Mouse (Mus musculus) stomach, postnatal 0 days (tissue): ENCODE results near the gene Map2k1. TPM values are rescaled to one million over a fixed set of nuclear protein-coding genes. Genes with fewer than 3 reads are reported as not detected.
A peak's percentile ranks its signal among the peaks of the same experiment; 100 is the strongest.
"Not testable (repeated sequence)": the region's sequence is repeated elsewhere in the genome, so short reads cannot be mapped to it uniquely, and the experiment has no call there.

Source experiments
- ATAC-seq: fragments of 200-750 bp; cut with Nextera tagmentation; 2 replicates; pipeline ENCODE4 v1.8.0; 2017; ENCODE audit not compliant: low FRiP score, low TSS enrichment
- DNase-seq: peaks from one replicate; pipeline ENCODE4 v3.0.0-alpha.2; 2016; ENCODE audit warnings: low spot score
- H3K27ac ChIP-seq: fragments of 300-500 bp; sonication (generic); replicated peaks from 2 replicates; pipeline ENCODE4 v1.5.1; 2014; ENCODE audit warnings: mild to moderate bottlenecking, control low read depth
- H3K27me3 ChIP-seq: fragments of 300-500 bp; sonication (generic); 2 replicates; pipeline ENCODE4 v1.6.1; 2014; ENCODE audit warnings: low read length; ENCODE audit not compliant: control insufficient read depth, insufficient read depth
- H3K36me3 ChIP-seq: fragments of 300-500 bp; sonication (generic); 2 replicates; pipeline ENCODE4 v1.6.1; 2014; ENCODE audit warnings: low read length, mixed read lengths; ENCODE audit not compliant: control insufficient read depth, insufficient read depth
- H3K4me1 ChIP-seq: fragments of 300-500 bp; sonication (generic); replicated peaks from 2 replicates; pipeline ENCODE4 v1.6.1; 2014; ENCODE audit warnings: antibody characterized with exemption; ENCODE audit not compliant: control insufficient read depth, insufficient read depth
- H3K4me2 ChIP-seq: fragments of 300-500 bp; sonication (generic); replicated peaks from 2 replicates; pipeline ENCODE4 v1.6.1; 2014; ENCODE audit warnings: low read depth, mild to moderate bottlenecking, control low read depth, moderate library complexity
- H3K4me3 ChIP-seq: fragments of 300-500 bp; sonication (generic); 2 replicates; pipeline ENCODE4 v1.5.1; 2014; ENCODE audit warnings: low read depth, low read length, control low read depth
- H3K9ac ChIP-seq: fragments of 300-500 bp; sonication (generic); 2 replicates; pipeline ENCODE4 v1.6.1; 2014; ENCODE audit warnings: mild to moderate bottlenecking, low read length, control low read depth, mixed read lengths
- H3K9me3 ChIP-seq: fragments of 300-500 bp; sonication (generic); 2 replicates; pipeline ENCODE4 v1.6.1; 2016; ENCODE audit warnings: low read length; ENCODE audit not compliant: control insufficient read depth
- CTCF ChIP-seq: IDR thresholded peaks from 2 replicates; pipeline ENCODE4 v1.5.1; 2016; ENCODE audit warnings: antibody characterized with exemption, low read depth, mild to moderate bottlenecking, moderate library complexity
- EP300 ChIP-seq: optimal IDR thresholded peaks from 2 replicates; pipeline ENCODE3; 2016; ENCODE audit warnings: antibody characterized with exemption
- WGBS: fragments of 180-500 bp; shearing (Covaris S2); extraction: QIAGEN DNeasy Blood & Tissue Kit; methylation state at CpG from one replicate; pipeline ENCODE4 v1.1.7; 2014; 5-methylcytosine and 5-hydroxymethylcytosine counted together
- polyA plus RNA-seq: library from polyadenylated mRNA; unstranded; fragments of >200 nt; fragmentation: Nextera tagmentation; extraction: Ambion mirVana; gene quantifications from 2 replicates; pipeline ENCODE4 v1.2.1, GENCODE M21; 2015

Gene Map2k1
- polyA plus RNA-seq, 1 experiment from 2014 or later = 84.1 TPM

DNA sequence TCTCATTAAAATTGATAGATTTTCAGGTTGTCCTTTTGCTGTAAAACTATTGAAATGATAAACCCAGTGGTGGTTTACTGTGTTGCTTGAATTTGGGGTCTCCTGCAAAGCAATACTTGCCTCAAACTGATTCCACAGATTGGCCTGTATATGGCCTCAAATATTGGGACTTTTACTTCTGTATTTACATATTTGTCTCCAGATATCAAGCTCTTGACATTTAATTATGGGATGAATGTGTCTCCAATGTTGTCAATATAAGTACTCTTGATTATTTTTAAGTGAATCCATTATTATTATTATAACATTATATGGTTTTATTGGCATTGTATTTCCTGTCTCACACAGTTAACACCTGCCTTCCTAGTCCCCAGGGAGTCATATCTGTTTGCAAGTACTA is 79.1 kb downstream of the Map2k1 start:
- H3K36me3 ChIP-seq = peaks cover 24% of the 10 kb centered on the region
- peak overlapping the region; percentile 90; the same call in 1 of the 2 replicates for H3K9ac ChIP-seq
- no peak overlapping the region for H3K27ac ChIP-seq
- no peaks in the 10 kb centered on the region for H3K27me3 ChIP-seq
- DNase-seq (no peak), ATAC-seq (no peak)
- peak overlapping the region; percentile 80 for H3K4me2 ChIP-seq
- peak overlapping the region; percentile 85 for H3K4me3 ChIP-seq
- no peak for TF ChIP-seq EP300
- TF ChIP-seq CTCF = no peak
- no peaks in the 10 kb centered on the region for H3K9me3 ChIP-seq
- H3K4me1 ChIP-seq = 0 out of 2 replicates have a peak, but pooled peaks cover 3% of the 10 kb centered on the region

DNA sequence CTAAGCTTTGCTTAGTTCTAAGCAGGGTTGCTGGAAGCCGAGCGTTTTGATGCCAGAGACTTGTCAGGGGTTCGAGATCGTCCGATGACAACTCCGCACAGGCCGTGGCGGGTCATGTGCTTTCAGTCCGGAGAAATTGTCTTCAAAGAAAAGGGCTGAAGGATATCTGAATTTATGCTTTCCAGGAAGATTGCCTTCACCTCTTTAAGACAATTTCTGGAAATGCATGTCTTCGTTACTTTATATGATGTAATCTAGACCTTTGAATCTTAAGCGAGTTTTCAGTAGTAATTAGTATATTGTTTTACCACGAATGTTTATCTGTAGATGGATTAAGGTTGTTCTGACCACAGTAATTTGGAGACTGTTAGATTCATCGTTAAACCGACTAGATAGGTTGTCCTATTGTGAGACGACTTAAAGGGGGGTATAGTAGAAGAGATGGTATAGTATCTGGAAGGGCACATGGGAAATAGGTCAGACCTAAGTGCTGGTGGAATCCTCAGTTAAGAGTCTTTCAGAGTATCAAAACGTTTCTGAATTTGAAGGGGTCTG is 79.7 kb downstream of the Map2k1 start:
- no peak for DNase-seq
- WGBS = under 1% methylated on average over 16 of the region's 16 CpGs
- no peak for ATAC-seq
- TF ChIP-seq CTCF (no peak), EP300 (no peak)
- Histone ChIP-seq H3K27me3 (no peaks in the 10 kb centered on the region), H3K4me2 (peak overlapping the region; percentile 80), H3K27ac (peak overlapping the region; percentile 84), H3K9me3 (no peaks in the 10 kb centered on the region), H3K4me1 (0 out of 2 replicates have a peak, but pooled peaks cover 3% of the 10 kb centered on the region), H3K4me3 (peak overlapping the region; percentile 85), H3K36me3 (peaks cover 24% of the 10 kb centered on the region), H3K9ac (peak overlapping the region; percentile 90)

DNA sequence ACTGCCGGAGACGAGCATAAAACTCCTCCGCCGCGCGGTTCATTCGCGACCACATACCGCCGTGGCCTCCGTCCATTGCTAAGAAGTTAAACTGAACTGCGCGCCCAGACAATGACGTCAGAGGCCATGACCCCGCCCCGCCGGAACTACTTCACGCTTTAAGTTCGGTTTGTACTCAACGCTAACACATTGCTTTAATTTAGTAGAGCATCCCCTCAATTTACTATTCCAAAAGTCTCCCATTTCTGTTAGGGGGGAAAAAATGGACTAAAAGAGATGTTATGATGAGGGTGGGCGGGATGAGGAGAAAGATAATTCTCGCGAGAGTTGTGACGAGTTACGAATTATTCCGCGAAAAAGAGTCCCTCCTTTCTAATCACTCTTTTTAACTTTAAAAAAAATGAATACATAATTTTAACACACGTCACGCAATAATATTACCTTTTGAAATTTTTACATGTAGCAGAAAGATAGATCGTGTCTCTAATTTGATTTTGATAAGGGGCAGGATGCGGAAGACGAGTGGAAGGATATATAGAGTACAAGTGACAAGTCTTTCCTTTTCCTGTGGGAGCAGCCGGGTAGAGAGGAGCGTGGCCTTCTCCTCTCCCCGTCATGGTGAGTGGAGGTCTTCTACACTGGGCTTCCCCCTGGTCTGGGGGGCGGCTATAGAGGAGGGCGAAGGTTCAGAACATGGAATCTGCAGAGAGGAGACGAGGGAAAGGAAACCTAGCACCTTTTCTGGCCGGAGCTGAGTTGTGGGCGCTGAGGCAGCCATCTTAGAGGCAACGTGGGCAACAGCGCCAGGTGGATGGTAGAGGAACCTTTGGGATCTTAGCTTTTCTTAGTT is 80.4 kb downstream of the Map2k1 start, which contains the start of the genes Zwilch and Rpl4:
Gene Zwilch, minus strand, starts transcription at position 289 of the 850 bp plus-strand sequence.
Gene Rpl4, plus strand, starts transcription at position 560 of the 850 bp plus-strand sequence.
- Histone ChIP-seq H3K27ac (peak within 1 kb of the TSS; percentile 86), H3K9ac (peak within 1 kb of the TSS; percentile 90), H3K4me3 (peak within 1 kb of the TSS; percentile 85), H3K4me1 (0 out of 2 replicates have a peak, but pooled peaks cover 3% of the 10 kb centered on the region), H3K9me3 (no peaks in the 10 kb centered on the region), H3K27me3 (no peaks in the 10 kb centered on the region), H3K4me2 (peak within 1 kb of the TSS; percentile 80), H3K36me3 (peaks cover 21% of the 10 kb centered on the region)
- peak; percentile 82 for DNase-seq
- WGBS = under 1% methylated on average over 42 of the region's 42 CpGs
- TF ChIP-seq EP300 (peak; percentile 98), CTCF (peak; percentile 53)
- ATAC-seq = peak; percentile 86

DNA sequence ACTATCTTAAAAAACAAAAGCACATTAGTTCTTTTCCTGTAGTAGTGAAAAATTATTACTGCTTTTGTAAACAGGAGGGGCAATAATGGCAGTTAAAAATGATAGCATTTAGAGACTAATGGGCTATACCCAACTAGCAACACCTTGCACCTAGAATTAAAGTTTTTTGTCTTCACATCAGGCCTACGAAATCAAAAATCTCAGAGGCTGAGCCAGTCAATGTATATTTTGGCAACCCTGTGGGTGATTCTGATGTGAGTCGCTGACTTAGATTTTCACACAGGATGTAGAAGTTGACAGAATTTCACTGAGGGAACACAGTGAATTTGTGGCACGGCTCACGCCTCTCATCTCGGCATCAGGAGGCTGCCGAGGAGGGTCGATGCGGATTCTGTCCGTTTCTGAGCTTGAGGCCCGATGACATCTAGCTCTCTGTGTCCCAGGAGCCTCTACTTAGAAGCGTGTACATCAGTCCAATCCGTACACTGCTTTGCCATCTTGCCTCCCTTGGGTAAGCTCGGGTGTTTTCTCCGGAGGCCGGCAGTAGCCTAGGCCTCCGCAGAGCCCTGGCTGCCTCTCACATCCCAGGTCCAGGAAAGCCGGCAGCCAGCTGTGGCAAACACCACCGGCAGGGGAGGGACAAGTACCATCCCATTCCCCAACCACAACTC is 81.2 kb downstream of the Map2k1 start:
- H3K27ac ChIP-seq = peak overlapping the region; percentile 86
- peak overlapping the region; percentile 80 for H3K4me2 ChIP-seq
- H3K36me3 ChIP-seq = peaks cover 15% of the 10 kb centered on the region
- H3K4me1 ChIP-seq = 0 out of 2 replicates have a peak, but pooled peaks cover 3% of the 10 kb centered on the region
- no peak for TF ChIP-seq EP300
- peak; percentile 15; the same call in 1 of the 2 replicates for TF ChIP-seq CTCF
- peak overlapping the region; percentile 85 for H3K4me3 ChIP-seq
- no peak for DNase-seq
- H3K9ac ChIP-seq = peak overlapping the region; percentile 90
- ATAC-seq = peak; percentile 54; the same call in 1 of the 2 replicates
- no peaks in the 10 kb centered on the region for H3K27me3 ChIP-seq
- H3K9me3 ChIP-seq = no peaks in the 10 kb centered on the region
- 2% methylated on average over 18 of the region's 18 CpGs for WGBS

- 85% methylated on average over 3 of the region's 3 CpGs for WGBS
- ATAC-seq, H3K4me2 ChIP-seq: not testable (repeated sequence)
Observed at GRCm38 (mm10) chr9:64169967-64170366, 83.5 kb downstream of the Map2k1 start.

More at GRCm38 (mm10) chr9:64169967-64170366, 83.5 kb downstream of the Map2k1 start:
- H3K27ac ChIP-seq, DNase-seq, H3K9ac ChIP-seq, H3K36me3 ChIP-seq, H3K27me3 ChIP-seq, H3K4me3 ChIP-seq, H3K9me3 ChIP-seq, H3K4me1 ChIP-seq: not testable (repeated sequence)
